Mouse (Mus musculus): Measurements from ENCODE around the gene Spata45. TPM values are rescaled to one million over a fixed set of nuclear protein-coding genes. Genes with fewer than 3 reads are reported as not detected.

The Spata45 gene
- total RNA-seq, 2 experiments from 2014 or later: not detected

DNA sequence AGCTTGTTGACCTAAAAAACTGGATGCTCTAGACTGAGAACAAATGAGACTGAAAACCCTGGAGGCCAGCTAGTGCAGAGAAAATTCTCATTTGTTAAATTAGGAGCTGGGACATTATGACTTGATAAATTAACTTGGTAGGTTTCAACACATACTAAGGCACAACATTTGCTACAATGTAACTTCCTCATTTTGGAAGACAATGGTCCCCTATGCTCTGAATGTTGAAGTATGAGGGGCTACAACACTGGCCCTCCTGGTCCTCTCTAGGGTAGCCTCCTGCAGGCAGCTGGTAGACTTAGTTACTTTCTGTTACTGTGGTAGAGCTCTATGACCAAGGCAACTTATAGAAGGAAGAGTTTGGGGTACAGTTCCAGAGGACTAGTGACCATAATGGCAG, 4.9 kb downstream of the Spata45 start:
- no peak for DNase-seq

DNA sequence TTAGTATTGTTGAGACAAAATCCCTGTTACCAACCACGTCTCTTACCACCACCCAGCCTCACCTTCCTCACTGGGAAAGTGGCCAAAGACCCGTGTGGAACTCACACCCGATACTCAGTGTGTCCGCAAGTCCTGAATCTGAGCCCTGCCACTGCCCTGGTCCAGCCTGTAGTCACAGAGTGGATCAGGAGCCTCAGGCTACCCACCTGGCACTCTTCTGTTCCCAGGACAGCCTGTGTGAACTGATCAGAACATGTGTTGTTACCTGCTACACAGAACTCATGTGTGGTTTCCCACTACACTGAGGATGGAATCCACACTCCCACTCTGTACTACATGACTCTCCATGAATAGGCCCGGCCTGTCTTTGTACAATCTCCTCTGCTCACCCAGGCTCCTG, 5.7 kb downstream of the Spata45 start:
- no peak for DNase-seq

- no peak for DNase-seq
These were observed 6.2 kb downstream of the Spata45 start for GRCm38 (mm10) chr1:191042688-191043087.

- no peak for DNase-seq
These were observed 8.8 kb downstream of the Spata45 start for GRCm38 (mm10) chr1:191045264-191045663.

GRCm38 (mm10) chr1:191046231-191046824, 9.9 kb downstream of the Spata45 start:
- peak; percentile 23 for DNase-seq

- no peak for DNase-seq
These were observed 17.1 kb downstream of the Spata45 start for GRCm38 (mm10) chr1:191053555-191053954.

DNA sequence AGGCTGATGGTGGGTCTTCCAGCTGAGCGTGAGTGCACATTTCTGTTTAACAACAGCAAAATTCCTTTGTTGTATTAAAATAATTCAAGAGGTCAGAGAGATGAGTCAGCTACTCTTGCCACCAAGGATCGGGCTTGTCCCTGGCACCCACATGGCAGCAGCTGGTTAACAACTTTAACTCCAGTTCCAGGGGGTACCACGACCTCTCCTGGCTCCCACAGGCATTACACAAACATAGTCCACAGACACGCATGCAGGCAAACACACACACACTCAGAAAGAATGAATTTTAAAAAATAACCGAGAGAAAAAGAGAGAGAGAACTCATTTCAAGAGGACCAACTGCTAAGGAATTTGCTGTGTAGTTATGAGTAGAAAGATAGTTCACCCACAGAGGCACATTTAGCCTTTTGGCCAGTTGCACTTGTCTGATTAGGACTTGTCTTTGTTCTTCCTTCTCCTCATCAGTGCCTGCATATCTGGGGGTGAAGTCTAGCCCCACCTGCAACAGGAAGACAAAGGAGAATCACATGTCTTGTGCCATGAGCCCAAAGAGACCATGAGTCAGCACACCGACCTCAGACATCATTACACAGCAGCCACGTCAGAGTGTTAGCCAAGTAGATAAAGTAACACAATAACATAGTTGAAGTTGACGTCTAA, 18.6 kb downstream of the Spata45 start:
- DNase-seq: peak; percentile 14

DNA sequence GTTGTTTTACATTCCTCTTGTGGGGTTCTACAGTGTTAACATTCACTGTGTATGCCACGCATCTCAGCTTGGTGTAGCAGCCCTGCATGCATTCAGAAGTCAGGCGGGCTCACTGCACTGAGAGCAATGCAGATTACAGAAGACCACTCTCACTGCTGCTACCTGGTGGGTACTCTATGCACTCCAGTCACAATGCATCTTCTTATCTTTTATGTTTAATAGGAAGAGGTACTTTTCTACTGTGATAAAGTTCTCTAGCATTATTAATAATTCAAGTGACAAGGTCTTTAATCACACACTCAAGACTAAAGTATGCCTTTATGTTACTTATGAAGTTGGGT, 19.1 kb downstream of the Spata45 start:
- no peak for DNase-seq

DNA sequence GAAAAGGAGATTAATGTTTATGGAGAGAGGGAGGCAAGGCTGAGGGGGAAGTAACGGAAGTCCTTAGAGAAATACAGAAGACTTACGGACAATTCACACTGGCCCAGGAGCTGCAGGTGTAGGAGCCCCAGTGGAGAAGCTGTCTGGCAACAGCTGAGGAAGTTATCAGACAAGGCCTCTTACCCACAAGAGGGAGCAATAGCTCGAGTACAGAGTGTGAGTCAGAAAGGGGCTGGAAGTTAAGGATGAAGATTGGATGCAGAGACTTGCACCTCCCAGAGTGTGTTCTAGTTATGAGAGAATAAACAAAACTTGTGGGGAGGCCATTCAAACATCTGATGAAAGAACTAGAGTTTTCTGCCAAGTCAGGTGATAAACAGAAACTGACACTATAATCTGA, 21.0 kb downstream of the Spata45 start:
- no peak for DNase-seq

GRCm38 (mm10) chr1:191062241-191062780, 25.9 kb downstream of the Spata45 start:
- no peak for DNase-seq

GRCm38 (mm10) chr1:191062781-191063485, 26.5 kb downstream of the Spata45 start, which contains the start of the genes Tatdn3 and Nsl1:
Gene Tatdn3 (minus strand): TSS chr1:191062932.
Gene Nsl1 (plus strand): TSS chr1:191063012.
- peak; percentile 93 for DNase-seq

DNA sequence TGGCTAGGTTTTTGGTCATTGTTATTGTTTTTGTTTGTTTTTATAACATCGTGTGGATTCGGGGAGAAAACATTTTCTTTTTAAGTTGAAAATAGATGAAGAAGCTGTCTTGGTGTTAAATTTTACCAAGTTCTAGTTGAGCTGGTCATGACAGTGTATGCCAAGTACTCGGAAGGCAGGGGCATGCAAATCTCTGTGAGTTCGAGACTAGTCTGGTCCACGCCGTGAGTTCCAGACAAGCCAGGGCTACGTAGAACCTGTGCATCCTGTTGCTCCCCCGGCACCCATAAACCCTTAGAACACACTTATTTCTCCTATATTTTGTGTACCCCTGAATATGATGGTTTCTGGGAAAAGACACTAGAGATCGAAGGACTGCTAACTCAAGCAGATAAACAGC, 27.3 kb downstream of the Spata45 start:
- no peak for DNase-seq

- no peak for DNase-seq
These were observed 28.1 kb downstream of the Spata45 start for GRCm38 (mm10) chr1:191064535-191064934.

GRCm38 (mm10) chr1:191065188-191065587, 28.7 kb downstream of the Spata45 start:
- no peak for DNase-seq

GRCm38 (mm10) chr1:191068377-191068776, 31.9 kb downstream of the Spata45 start:
- DNase-seq: no peak

- no peak for DNase-seq
These were observed 33.8 kb downstream of the Spata45 start for GRCm38 (mm10) chr1:191070259-191070658.

- DNase-seq: no peak
These were observed 35.2 kb downstream of the Spata45 start for GRCm38 (mm10) chr1:191071613-191072012.

GRCm38 (mm10) chr1:191072329-191072913, 36.0 kb downstream of the Spata45 start:
- no peak for DNase-seq

GRCm38 (mm10) chr1:191073001-191073400, 36.6 kb downstream of the Spata45 start:
- peak; percentile 13 for DNase-seq

GRCm38 (mm10) chr1:191073486-191073885, 37.0 kb downstream of the Spata45 start:
- DNase-seq: no peak

DNA sequence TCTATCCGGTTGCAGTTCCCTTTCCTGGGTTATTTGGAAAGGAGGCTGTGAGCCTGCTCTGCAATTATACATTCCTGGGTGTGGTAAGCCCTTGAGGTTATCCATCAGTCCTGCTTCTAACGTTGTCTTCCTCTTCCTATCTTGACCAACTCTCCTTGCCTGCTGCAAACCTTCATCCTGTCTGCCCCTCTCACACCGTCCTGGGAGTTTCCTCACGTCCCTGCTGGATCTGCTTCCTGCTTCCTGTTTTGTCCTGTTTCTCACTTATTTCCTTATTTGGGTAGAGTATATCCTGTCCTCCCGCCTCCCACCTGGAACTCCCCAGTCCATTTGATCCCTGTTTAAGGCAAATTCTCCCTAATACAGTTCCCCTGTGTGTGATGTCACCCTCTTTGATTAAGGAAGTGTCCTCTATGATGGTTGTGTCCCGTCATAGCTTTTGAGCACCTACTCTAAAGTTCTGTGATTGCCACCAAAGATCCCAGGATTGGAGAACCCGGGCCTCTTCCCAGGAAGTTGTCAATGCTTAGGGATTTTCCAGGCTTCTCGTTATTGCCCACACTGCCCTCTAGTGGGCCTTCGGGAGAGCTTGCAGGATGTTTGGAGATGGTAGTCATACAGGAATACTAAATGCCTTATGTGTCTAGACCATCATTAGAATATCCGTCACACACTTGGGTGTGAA, 38.9 kb downstream of the Spata45 start:
- DNase-seq: peak; percentile 51

GRCm38 (mm10) chr1:191083230-191083629, 46.8 kb downstream of the Spata45 start:
- DNase-seq: no peak
